Mouse (Mus musculus) left cerebral cortex, postnatal 10 days (tissue): Measurements from ENCODE around the gene Trim59. TPM values are rescaled to one million over a fixed set of nuclear protein-coding genes. Genes with fewer than 3 reads are reported as not detected.

ENCODE experiments used
- DNase-seq, 2 experiments: peaks; one replicate each; pipeline ENCODE4 v3.0.0; 2021 to 2022; ENCODE audit warnings: low spot score in 2 of 2, mixed read lengths in 1 of 2; ENCODE audit errors: extremely low spot score in 1 of 2
- intact Hi-C: fragments of 180-260 bp; cut with DNase I; formaldehyde crosslinking; loops from one replicate; pipeline ENCODE4 v1.15.1; 2025
- microRNA-seq: library from miRNA; unstranded; fragments of <30 nt; microRNA quantifications from one replicate; pipeline ENCODE4 v1.2.0, GENCODE M21; 2022
- total RNA-seq, 2 experiments: library from RNA; stranded (reverse); gene quantifications; 2 replicates each; pipeline ENCODE4 v1.2.3; 2021

The Trim59 gene
- total RNA-seq, 2 experiments from 2014 or later, result 4.3 to 6.9 TPM

GRCm38 (mm10) chr3:69008873-69009272, 35.7 kb downstream of the Trim59 start:
- intact Hi-C loops, result loop anchor here (5.0 kb wide), 1 partner anchor 33 kb away; the partner anchor contains the start of gene Trim59
- DNase-seq, result no peak

GRCm38 (mm10) chr3:69006246-69006760, 38.3 kb downstream of the Trim59 start:
- DNase-seq, result no peak
- intact Hi-C loops, result loop anchor here (5.0 kb wide), 1 partner anchor 36 kb away; the partner anchor contains the start of gene Trim59

GRCm38 (mm10) chr3:69005338-69006245, 39.0 kb downstream of the Trim59 start:
- DNase-seq, result peak; percentile 34 to 79
- intact Hi-C loops, result loop anchor here (5.0 kb wide), 1 partner anchor 37 kb away; the partner anchor contains the start of gene Trim59

GRCm38 (mm10) chr3:69004437-69005337, 39.9 kb downstream of the Trim59 start, which contains the start of the genes Ift80 and Smc4:
Gene Ift80, minus strand, starts transcription at chr3:69004570.
Gene Smc4, plus strand, starts transcription at chr3:69004738.
- peak; percentile 95 to 97 for DNase-seq
- intact Hi-C loops, result loop anchor here (5.0 kb wide), 1 partner anchor 38 kb away; the partner anchor contains the start of gene Trim59

GRCm38 (mm10) chr3:69004055-69004436, 40.5 kb downstream of the Trim59 start:
- DNase-seq, result peak in 1 of 2 experiments; percentile 3
- intact Hi-C loops, result no loop called here

- no peak for DNase-seq
- intact Hi-C loops, result no loop called here
These were observed 41.8 kb downstream of the Trim59 start for GRCm38 (mm10) chr3:69002781-69003180.

- no peak for DNase-seq
- intact Hi-C loops, result no loop called here
These were observed 58.0 kb downstream of the Trim59 start for GRCm38 (mm10) chr3:68986550-68986949.

Small RNA genes within 50 kb of the gene (microRNA-seq; reads per million reads assigned to microRNA genes)
- gene Mir15b (1,400 reads per million, percentile 81 among the genes with 10 or more reads in this experiment), gene Mir16-2 (124 reads per million, percentile 58 among the genes with 10 or more reads in this experiment)

Other genes with a start within 250 kb of the Trim59 start
- gene 1110032F04Rik, start 175.2 kb downstream of the Trim59 start, total RNA-seq, result 10 to 100 TPM; 11.2 to 11.4 TPM
- gene Ift80, start 40.2 kb downstream of the Trim59 start, total RNA-seq, result 10 to 100 TPM; 11.8 to 12.4 TPM
- 10 to 100 TPM in 1 of 2 experiments, 1 to 10 TPM in 1; 9.2 to 11.9 TPM for gene Smc4, start 40.0 kb downstream of the Trim59 start, total RNA-seq
- 10 to 100 TPM; 62.2 to 69.6 TPM for gene Kpna4, start 82.4 kb upstream of the Trim59 start, total RNA-seq
- gene Arl14, start 177.7 kb upstream of the Trim59 start, total RNA-seq, result not detected